Mouse (Mus musculus): ENCODE data around the gene Ccnyl1. TPM values are rescaled to one million over a fixed set of nuclear protein-coding genes. Genes with fewer than 3 reads are reported as not detected.
A peak's percentile ranks its signal among the peaks of the same experiment; 100 is the strongest.

Gene Ccnyl1
- total RNA-seq, 2 experiments from 2014 or later: 20.2 to 21.5 TPM

DNA sequence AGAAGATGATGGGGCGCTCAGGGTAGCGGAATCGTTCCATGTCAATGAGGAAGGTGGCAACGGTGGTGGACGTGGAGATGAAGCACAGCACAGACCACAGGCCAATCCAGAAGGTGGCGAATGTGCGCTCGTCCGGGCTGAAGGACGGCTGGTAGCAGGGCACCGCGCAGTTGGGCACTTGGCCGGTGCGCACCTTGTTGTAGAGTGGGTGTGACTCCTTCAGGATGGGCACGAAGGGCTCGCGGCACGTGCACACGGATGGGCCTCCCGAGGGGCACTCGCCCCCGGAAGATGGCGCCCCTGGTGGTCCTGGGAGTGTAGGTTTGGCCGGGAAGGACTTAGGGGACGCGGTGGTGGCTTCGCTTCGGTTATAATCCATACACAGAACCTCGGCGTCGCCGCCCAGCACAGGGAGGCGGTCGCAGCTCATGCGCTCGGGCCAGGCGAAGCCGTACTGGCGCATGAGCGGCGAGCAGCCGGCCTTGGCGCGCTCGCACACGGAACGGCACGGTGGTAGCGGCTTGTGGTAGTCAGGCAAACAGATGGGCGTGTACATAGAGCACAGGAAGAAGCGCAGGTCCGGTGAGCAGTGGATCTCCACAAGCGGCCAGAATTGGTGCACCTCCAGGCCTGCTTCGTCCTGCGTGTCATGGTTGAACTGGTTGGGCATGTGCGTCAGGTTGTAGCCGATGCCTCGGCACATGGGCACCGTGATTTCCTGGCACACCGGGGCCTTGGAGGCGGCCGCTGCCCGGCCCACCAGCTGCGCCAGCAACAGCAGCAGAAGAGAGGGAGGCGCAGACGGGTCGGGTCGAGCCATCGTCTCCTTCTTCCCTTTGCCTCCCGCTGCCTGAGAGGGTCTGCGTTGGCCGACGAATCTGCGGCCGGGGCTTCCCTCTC, 45.8 kb downstream of the Ccnyl1 start:
- peak in 1 of 2 experiments; percentile 17 for DNase-seq (ENCODE audit: low spot score in 2 of 2)
- intact Hi-C loops (cut with DNase I): loop anchor here (5.0 kb wide), 1 partner anchor 181 kb away; no protein-coding TSS in a partner anchor

DNA sequence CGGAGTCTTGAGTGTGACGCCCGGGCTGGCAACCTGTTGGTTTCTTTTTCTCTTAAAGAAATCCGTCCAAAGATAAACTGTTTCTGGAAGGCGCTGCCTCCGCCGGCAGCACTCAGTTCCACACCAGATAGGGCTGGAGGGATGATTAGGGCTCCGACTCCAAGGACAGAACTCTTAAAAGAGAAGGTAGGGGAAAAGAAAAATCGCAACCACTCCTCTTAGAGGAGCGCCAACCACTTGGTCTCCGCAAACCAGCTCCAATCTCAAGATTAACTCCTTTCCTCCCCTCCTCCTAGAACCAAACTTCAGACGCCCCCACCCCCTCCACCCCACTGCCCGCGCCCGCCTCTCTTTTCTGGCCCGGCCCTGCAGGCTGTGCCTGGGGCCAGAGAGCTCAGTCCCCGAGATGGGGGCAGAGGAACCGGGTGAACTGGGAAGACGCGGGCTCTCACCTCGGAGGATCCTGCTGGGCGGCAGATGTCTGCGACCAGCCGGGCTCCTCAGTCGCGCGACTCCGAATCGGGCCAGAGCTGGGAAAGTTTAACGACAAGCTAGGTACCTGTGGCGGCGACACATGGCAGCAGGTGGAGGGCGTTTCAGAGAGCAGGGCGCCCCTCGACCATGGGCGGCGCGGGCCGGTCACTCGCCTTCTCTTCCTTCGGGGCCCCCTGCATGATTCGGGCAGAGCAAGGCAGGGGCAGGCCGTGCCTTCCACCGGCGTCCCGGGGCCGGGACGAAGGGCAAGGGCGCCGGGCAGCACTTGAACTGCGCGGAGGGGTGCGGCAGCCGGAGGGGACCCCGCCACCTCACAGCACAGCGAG, 46.6 kb downstream of the Ccnyl1 start:
- intact Hi-C loops (cut with DNase I): loop anchor here (5.0 kb wide), 1 partner anchor 180 kb away; no protein-coding TSS in a partner anchor
- DNase-seq (ENCODE audit: low spot score in 2 of 2): no peak

DNA sequence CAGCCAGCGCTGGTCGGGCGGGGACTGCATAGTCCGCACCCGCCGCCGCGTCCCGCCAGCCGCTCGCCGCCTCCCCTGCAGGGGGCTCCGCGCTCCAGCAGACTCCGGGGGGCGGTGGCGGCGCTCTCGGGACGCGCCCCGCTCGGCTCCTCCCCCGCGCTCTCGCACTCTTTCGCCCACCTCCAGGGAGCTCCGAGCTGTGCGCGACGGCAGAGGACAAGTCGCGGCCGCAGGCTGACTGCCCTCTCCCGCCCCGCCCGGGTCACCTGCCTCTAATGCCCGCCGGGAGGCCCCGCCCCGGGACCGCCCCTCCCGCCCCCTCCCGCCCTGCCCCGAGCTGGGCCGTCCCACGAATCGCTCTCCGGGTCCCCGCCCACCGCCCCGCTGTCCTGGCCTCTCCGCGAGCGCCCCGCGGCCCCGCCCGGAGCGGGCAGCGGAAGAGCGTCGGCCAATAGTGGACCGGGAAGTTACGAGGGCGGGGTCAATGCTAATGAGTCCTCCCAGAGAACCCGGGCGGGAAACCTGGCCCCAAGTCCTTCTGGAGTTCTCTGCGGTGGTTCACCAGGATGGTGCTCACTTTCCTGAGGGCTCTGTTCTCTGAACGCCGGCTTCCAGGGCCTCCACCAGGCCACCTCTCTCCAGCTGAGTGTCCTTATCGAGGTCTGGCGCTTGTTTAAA, 47.4 kb downstream of the Ccnyl1 start, which contains the start of gene Fzd5:
Gene Fzd5 (minus strand): TSS at position 250 of the 678 bp plus-strand sequence.
- DNase-seq (ENCODE audit: low spot score in 2 of 2): peak; percentile 59 to 68
- intact Hi-C loops (cut with DNase I): loop anchor here (5.0 kb wide), 1 partner anchor 180 kb away; no protein-coding TSS in a partner anchor

DNA sequence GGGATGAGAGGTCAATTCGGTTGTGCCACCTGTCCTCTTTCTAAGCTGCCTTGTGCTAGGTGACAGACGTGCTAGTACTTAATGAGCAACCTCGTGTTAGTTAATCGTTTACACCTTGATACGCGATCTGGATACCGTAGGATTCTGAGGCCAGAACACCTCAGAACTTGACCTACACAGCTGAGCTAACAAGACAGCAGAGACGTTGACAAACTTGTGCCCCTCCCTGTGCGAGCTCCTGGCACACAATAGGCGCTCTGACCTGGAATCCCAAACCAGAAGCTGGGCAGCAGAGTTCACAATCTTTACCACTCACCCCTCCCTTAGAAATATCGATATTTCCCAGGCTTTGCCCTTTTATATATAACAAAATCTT, 47.9 kb downstream of the Ccnyl1 start:
- intact Hi-C loops (cut with DNase I): loop anchor here (5.0 kb wide), 1 partner anchor 179 kb away; no protein-coding TSS in a partner anchor

DNA sequence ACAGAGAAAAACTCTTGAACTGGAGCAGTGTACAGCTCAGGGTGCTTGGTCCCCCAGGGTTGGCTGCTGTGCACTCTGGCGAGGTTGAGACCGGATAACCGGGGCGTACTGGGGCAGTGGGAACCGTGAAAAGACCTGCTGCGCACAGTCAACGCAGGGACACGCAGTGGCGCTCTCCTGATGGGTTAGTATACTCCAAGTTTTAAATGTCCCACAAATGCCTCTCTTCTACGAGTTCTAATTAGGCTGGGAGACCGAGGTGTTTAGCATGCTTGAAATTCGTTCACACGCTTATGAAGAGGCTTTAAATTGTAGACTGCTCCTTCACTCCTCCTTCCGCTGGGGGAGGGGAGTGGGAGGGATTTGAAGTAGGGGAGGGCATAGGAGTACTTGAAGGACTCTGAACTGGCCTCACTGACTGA, 48.4 kb downstream of the Ccnyl1 start:
- intact Hi-C loops (cut with DNase I): loop anchor here (5.0 kb wide), 1 partner anchor 179 kb away; no protein-coding TSS in a partner anchor
- no peak for DNase-seq (ENCODE audit: low spot score in 2 of 2)

More for the DNA sequence above, 47.9 kb downstream of the Ccnyl1 start:
- no peak for DNase-seq (ENCODE audit: low spot score in 2 of 2)

DNA sequence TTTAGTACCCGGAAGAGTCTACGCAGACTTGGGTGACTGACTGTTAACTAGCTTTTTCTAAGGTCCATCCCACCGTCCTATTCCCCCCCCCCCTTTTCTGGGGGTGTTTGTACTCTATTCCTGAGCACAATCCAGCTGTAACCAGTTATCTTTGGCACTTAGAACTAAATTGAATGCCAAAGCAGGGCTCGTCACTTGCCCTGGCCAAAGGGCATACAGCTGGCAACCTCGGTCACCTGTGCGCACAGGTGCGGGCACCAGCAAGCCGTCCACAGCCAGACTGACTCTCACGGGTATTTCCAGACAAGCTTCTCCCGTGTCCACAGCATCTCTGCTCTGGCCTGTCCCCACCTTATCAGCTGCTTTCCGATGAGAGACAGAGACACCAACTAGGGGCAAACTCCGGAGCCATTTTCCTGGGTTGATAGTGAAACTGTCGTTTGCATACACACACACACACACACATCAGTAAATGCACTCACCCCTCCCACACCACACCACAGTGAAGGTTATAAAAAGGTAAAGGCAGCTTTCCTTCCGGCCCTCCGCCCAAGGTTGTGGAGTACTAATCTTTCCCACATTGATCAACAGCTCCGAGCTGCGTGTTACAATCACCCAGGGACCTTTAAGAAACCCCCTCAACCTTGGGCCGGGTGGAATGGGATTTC, 52.6 kb downstream of the Ccnyl1 start:
- no peak for DNase-seq (ENCODE audit: low spot score in 2 of 2)
- intact Hi-C loops (cut with DNase I): no loop called here

DNA sequence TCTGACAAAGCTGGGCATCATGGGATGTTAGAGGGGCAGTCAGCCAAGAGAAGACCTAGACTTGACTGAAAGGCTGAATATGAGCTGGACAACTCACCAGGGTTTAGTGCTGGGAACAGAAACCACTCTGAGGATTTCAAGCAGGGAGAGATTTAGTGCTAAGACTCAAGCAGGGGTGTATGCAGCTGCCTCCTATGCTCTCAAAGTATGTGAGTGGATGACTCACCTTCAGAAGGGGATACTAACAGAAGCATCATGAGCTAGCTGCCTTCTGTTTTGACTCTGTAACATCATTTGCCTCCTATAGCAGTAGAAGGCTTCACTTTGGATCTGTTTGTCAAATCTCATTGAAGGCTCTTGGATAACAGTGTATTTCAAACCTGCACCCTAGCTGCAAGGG, 54.4 kb downstream of the Ccnyl1 start:
- intact Hi-C loops (cut with DNase I): no loop called here
- no peak for DNase-seq (ENCODE audit: low spot score in 2 of 2)

DNA sequence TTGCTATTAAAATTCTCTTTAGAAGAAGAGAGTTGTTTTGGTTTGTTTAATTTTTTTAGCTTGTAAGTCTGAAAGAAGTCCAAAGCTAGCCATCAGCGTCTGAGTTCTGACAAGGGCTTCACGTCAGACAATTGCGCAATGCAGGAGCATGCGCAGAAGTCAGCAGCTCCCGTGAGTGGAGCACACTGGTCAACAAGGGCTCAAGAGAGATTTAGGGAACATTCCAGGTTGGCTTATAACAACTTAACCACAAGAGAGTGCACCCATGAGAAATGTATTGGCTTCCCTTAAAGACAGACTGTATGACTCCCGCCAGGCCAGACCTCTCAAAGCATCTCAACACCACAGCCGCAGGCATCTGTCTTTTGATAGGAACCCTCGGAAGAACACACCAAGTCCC, 62.9 kb downstream of the Ccnyl1 start:
- DNase-seq (ENCODE audit: low spot score in 2 of 2): no peak
- intact Hi-C loops (cut with DNase I): no loop called here

DNA sequence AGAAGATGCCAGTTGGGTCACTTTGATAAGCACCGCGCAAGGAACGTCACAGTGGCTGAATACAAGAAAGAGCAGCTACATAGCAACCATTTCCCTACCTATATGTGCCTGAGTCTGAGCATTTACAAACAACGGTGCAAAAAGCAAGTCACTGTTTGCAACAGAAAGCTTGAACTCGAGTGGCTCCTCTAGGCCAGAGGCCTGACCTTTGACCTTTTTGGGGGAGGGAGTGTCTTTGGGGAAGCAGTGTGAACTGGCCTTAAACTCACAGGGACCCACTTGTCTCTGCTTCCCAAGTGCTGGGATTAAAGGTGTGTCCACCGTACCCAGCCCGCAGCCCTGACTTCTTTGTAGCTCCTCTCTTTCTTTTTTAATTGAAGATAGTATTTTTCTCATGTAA, 63.4 kb downstream of the Ccnyl1 start:
- intact Hi-C loops (cut with DNase I): no loop called here
- DNase-seq (ENCODE audit: low spot score in 2 of 2): no peak

DNA sequence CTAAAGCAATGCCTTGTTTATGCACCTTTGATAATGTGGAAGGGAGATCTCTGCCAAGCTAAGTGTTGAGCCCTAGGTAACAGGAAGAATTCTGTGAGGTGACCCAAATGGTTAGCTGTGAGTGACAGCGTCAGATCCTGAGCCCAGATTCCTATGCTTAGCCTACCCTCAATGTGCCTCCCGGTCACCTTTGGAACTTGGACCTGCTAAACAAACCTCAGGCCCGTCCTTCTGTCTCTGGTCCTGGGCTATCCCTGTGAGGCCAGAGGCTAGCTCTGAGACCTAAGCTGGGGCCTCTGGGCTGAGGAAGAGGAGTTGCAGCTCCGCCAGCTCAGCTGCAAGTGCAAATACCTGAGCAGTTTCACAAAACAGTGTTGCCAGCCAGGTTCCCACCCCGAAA, 64.4 kb downstream of the Ccnyl1 start:
- no peak for DNase-seq (ENCODE audit: low spot score in 2 of 2)
- intact Hi-C loops (cut with DNase I): no loop called here

DNA sequence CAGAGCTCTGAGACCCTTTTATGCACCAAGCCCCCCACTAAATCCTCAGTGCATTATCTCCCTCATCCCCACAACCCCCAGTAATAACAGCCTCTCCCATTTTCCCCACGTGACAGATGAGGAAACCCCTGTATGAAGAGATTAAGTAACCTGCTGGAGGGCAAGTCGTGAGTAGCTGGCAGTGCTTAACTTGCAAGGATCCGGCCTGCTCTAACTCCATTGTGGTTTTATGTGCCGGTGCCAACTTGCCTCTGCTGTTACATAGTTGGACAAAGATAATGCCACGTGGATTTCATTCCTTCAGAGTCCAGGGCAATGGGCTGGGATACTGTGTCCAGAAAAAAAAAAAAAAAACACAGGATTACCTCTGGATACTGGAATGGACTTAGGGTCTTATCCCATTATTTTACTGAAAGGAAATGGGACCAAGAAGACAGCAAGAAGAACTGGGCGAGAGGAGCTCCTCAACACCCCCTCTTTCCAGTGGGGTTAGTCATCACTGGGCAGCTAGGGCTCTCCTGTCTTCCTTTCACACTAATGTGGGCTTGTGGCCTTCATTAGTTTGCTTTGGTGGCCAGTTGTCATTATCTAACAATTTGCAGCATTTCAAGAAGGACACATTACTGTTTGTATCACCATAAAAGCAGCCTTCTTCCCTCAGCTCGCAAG, 65.8 kb downstream of the Ccnyl1 start:
- intact Hi-C loops (cut with DNase I): no loop called here
- DNase-seq (ENCODE audit: low spot score in 2 of 2): no peak

DNA sequence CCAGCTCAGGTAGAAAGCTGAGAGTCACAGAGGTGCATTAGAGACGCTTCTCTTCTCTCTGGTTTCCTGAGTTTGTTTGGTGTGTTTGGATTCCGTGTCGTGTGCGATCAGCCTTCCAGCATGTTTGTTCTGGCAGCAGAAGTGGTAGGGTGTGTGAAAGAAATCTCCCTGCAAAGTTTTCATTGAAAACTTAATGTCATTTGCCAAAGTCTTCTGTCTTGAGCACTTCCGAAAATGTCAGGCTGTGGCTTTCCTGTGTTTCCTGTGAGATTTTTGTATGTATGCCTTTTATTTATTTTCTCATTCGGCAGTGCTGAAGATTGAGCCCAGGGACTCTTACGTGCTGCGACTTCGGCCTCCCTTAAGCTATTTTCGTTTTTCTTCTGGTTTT, 66.4 kb downstream of the Ccnyl1 start:
- DNase-seq (ENCODE audit: low spot score in 2 of 2): no peak
- intact Hi-C loops (cut with DNase I): no loop called here

DNA sequence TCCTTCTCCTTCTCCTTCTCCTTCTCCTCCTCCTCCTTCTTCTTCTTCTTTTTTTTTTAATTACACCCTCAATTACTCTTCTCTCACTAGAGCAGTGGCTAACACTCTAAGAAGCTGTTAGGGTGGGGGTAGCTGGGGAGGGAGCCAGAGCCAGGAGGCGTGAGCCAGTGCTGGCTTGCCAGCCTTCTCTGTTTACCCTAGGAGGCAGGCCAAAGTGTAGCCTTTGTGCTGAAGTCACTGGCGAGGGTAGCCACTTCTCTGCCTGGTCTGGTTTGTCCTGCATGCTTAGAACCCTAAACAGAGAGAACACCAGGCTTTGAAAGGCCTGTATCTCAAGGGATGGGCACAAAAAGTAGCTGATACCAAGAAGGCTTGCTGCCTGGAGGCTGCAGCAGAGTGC, 67.0 kb downstream of the Ccnyl1 start:
- no peak for DNase-seq (ENCODE audit: low spot score in 2 of 2)
- intact Hi-C loops (cut with DNase I): no loop called here

DNA sequence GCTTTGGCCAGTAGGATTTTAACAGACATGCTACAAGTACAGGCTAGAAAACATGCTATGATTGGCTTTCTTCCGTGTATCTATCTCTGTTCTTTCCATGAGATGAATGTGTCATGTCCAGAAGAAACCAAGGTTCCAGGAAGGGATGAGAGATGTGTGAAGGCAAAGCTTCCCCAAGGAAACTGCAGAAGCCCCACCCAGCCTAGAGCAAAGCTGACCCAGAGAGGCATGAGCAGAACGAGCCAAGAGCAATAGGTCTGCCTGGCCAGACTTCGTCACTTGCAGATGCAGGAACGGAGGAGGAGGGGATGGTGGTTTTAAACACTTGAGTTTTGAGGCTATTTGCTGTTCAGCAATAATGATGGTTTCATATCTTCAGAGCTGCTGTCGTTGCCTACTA, 67.5 kb downstream of the Ccnyl1 start:
- DNase-seq (ENCODE audit: low spot score in 2 of 2): no peak
- intact Hi-C loops (cut with DNase I): no loop called here

DNA sequence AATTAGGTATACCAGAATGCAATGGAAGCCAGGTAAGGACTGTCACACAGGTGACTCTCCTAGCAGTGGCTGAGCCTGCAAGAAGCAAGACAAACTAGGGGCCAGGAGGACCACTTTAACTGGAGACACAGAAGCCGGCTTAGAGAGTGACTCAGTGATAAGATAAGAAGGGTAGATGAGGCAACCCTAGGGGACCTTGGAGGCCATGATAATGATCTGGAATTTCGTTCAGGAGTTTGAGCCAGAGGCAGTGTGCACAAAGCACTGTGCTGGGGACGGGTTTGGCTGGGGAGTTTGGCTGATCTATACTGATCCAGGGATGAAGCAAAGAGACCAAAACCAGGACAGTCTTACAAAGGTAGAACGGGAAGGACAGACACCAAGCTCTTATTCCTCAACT, 71.4 kb downstream of the Ccnyl1 start:
- no peak for DNase-seq (ENCODE audit: low spot score in 2 of 2)

DNA sequence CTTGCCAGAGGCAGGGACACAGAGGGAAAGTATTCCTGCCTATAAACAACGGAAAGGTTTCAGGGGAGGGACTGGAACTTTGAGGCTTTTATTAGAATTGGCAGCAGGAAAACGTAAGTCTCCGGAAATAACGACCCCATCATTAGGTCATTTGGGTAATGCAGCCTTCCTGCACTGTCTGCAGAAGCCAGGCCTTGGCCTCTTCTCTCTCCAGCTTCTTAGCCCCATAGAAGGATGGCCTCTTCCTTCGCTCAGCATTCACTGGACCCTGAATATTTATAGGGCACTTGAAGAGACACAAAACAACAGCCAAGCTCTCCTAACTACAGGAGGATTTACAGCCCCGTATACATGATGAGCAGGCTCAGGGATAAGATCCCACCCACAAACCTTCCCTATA, 79.9 kb downstream of the Ccnyl1 start:
- intact Hi-C loops (cut with DNase I): no loop called here
- no peak for DNase-seq (ENCODE audit: low spot score in 2 of 2)

More for the DNA sequence above, 71.4 kb downstream of the Ccnyl1 start:
- intact Hi-C loops (cut with DNase I): no loop called here

DNA sequence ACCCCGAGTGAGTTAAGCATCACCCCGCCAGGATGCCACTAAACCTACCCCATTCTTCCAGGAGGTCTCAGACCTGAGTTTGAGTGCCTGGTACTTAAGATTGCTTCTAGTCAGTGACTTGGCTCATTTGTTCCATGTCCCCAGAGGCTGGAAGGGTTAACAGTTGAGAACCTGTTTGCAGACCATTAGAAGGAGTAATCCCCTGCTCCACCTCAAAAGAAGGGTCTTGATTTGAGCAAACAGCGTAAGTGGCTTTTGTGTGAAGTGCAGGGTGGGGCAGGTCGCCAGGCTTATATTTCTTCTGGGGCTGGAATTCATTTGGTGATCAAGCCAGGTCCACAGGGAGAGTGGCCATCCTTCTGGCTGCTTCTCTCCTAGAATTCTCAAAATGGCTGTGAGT, 83.0 kb downstream of the Ccnyl1 start:
- intact Hi-C loops (cut with DNase I): no loop called here
- no peak for DNase-seq (ENCODE audit: low spot score in 2 of 2)
